Mouse (Mus musculus) right cerebral cortex, postnatal 36 days (tissue): ENCODE measurements around the gene Tsku.

Experiments used
- DNase-seq, 2 experiments: peaks; one replicate each; pipeline ENCODE4 v3.0.0; 2022; ENCODE audit warnings: low spot score in 2 of 2, mixed read lengths in 1 of 2

Tsku gene

DNA sequence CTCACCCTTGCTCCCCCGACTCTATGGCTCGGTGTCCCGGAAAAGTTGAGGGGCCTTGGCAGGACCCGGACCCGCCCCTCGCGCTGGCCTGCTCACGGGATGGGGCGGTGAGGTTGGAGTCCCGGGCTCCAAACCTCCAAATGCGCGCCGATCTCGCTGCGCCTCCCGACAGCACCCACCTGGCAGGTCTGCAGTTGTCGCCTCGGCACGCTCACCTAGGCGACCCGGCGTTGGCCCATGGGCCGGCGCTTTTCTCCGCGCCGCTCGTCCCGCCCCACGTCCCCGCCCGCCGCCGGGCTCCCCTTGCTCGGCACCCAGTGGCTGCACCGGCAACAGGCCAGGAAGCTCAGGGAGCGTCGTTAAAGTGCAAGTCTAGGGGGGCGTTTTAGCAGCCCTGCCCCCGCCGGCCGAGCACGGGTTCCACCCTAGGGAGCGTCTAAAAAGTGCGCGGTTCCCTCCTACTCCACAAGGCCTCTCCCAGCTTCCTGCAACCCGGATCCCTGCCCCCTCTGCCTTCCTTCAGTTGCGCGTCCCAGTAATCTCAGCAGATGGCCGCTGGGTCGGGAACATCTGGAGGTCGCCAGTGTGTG, at the start of gene Tsku:
Gene Tsku, minus strand, starts transcription at position 266 of the 590 bp plus-strand sequence.
- peak; percentile 60 to 67 for DNase-seq

DNA sequence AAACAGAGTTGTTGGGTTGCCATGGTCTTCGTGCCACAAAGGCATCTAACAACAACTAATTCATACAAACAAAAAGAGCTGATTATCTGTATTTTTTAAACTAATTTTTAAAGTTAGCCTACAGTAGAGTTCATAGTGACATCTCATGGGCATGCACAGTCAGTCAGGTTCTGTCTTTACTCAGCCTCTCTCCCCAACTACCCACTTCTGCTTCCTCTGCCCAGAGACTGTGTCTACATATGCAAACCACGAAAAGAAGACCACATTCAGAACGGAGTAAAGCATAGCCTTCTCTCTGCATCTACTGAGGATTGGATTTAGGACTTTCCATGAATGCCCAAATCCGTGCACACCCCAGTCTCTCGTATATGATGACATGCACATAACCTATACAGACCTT, 46.5 kb upstream of the Tsku start:
- DNase-seq, result no peak

DNA sequence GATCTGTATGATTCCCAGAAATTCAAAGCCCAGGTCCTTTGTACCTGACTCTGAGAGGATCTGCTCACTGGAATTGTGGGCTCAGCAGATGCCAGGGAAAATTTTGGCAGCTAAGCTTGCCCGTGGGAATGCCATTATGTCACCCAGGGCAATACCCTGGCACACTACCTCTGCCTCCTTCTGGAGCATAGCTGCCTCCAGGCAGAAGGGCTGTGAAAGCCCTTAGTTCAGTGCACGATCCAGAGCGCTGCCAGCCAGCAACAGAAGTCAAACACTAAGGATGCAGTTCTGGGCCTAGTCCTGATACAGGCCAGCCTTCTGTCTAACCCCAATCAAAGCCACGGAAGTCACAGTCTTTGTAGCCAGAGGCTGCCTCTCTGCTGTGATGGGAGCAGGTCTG, 42.9 kb upstream of the Tsku start:
- no peak for DNase-seq

- no peak for DNase-seq
These were observed 41.8 kb upstream of the Tsku start for GRCm38 (mm10) chr7:98402582-98403574.

- DNase-seq, result no peak
These were observed 31.5 kb upstream of the Tsku start for GRCm38 (mm10) chr7:98392466-98393201.

GRCm38 (mm10) chr7:98391351-98391936, 30.3 kb upstream of the Tsku start:
- no peak for DNase-seq

DNA sequence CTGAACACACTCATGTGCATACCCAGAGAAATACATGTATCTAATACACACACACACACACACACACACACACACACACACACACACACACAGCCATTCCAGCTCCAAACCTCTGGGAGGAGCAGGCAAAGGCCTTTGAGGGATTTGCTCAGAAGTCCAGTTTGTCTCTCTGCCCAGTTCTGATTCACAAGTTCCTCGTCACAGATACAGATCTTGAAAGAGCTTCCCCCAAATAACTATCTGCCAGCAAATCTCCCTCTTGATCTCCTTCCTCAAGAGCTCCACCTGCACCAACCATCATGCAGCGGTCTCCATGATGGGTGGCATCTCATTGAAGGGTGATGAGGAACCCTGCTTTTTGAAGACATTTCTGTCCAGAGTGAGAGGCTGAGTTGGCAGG, 29.4 kb upstream of the Tsku start:
- no peak for DNase-seq

- DNase-seq, result no peak
These were observed 28.5 kb upstream of the Tsku start for GRCm38 (mm10) chr7:98389656-98390055.

GRCm38 (mm10) chr7:98388881-98389501, 27.9 kb upstream of the Tsku start:
- DNase-seq, result no peak

DNA sequence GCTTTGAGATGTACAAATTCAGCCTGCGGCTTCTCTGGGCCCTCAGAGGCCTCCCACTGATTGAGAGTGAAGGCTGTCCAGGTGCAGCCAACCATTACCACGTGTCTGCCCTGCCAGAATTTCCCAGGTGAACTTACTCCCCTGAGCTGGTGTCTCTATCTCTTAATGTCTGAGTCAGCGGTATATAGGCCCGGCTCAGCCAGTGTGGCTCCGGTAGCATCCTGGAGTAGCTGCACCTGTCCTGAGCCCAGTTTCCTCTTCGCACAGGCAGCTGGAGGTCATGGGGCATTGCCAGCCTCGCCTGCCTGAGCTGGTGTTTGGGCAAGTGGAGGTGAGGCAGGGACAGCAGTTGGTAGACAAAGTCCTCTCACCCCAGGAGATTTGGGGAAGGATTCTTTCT, 26.1 kb upstream of the Tsku start:
- no peak for DNase-seq

GRCm38 (mm10) chr7:98385168-98385567, 24.0 kb upstream of the Tsku start:
- DNase-seq, result no peak

DNA sequence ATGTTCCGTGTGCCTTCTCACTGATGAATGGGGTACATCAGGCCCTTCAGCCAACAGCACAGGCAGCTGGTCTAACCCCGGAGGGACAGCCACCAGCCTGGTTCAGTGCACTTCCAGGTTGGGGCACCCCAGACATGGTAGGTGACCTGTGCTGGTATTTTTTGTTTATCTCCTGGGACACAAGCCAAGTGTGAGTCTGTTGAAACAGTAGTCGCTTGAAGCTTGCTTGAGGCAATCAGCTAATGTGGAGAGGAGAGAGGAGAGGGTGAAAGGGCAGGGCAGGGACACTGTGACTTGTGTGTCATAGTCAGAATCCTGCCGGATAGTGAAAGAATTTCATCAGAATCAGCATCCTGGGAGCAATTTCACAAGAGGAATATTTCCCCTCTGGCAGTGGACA, 22.2 kb upstream of the Tsku start:
- DNase-seq, result no peak

DNA sequence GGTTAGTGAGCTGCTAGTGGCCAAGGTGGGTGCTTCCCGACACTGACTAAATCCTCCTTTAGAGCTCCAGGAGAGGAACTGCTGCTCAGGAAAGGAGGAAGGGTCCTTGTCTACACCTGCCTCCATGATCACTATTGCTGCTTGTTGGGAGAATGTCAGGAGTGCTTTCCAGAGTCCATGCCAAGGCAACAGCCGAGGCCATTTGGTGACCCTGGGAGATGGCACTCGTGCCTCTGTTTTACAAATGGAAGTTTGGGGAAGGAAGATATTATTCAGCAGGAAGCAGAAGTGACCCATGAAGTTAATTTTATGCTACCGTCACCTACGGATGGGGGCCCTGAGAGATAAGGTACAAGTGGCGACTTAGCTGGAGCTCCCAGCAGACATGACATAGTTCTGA, 21.7 kb upstream of the Tsku start:
- DNase-seq, result no peak

- DNase-seq, result no peak
These were observed 19.2 kb upstream of the Tsku start for GRCm38 (mm10) chr7:98380224-98380925.

GRCm38 (mm10) chr7:98379232-98379631, 18.1 kb upstream of the Tsku start:
- DNase-seq, result no peak

GRCm38 (mm10) chr7:98377257-98377656, 16.1 kb upstream of the Tsku start:
- DNase-seq, result no peak

DNA sequence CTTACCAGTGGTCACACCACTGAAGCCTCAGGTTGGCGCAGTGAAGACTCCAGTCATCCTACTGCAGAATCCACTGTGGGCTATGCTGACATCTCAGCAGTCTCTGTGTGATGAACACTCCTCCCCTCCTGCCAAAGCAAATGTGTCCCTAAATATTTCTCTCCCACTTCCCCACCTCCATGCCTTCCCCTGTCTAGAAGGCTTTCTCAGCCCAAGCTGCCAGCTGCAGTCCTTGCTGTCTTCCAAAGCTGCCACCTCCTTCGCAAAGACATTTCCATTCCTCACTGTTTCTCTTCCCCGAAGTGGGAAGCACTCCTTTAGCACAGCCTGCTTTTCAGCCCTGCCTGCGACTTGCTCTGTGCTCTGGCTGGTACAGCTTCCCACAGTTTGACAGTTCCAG, 10.0 kb upstream of the Tsku start:
- peak; percentile 66 to 85 for DNase-seq

- no peak for DNase-seq
These were observed 8.7 kb upstream of the Tsku start for GRCm38 (mm10) chr7:98369762-98370369.

GRCm38 (mm10) chr7:98361662-98362061, 534 bp upstream of the Tsku start:
- no peak for DNase-seq

- no peak for DNase-seq
These were observed 522 bp downstream of the Tsku start for GRCm38 (mm10) chr7:98360621-98360990.
